Mouse (Mus musculus): ENCODE results near the gene Cryba2.

Gene Cryba2

DNA sequence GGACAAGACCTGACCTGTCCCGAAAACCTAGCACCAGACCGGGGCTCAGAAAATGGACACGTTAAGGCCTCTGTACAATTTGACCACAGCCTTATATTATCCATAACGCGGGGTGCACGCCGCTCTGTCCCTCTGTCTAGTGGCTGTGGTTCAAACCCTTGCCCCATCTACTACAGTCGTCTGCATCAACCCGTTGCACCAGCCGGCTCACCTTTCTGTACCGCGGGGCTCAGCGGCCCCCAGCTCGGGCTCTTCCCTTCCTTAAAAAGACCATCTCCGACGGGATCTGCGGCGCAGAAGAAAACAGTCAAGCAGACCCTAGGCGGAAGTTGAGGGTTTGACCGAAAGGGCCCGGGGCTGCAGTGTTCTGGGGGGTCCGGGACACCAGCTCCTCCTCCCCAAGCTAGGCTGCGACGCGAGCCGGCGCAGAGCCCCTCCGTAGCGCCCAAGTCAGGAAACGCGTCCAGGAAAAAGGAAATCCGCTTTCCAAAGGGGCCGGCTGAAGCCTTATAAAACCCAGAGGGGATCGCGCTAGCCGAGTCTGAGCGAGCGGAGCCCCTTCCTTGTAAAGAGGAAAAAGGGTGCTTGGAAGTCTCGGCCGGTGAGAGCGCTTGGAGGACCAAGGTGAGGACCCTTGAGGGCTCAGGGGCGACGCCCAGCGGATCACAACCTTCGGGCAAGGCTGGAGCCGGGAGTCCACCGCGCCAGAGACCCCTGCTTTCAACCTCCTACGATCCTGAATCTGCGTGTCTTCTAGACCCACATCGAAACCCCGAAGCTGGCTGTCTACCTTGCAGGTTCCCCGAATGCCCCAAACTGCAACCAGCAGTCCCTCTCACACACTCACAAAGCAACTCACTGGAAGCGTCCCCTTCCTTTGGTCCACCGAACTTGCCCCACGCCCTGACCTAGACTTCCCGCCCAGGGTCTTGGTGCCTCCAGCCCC is 8.5 kb downstream of the Cryba2 start:
- no peak for DNase-seq

- DNase-seq, result no peak
These were observed 9.5 kb downstream of the Cryba2 start for GRCm38 (mm10) chr1:74883441-74883840.

DNA sequence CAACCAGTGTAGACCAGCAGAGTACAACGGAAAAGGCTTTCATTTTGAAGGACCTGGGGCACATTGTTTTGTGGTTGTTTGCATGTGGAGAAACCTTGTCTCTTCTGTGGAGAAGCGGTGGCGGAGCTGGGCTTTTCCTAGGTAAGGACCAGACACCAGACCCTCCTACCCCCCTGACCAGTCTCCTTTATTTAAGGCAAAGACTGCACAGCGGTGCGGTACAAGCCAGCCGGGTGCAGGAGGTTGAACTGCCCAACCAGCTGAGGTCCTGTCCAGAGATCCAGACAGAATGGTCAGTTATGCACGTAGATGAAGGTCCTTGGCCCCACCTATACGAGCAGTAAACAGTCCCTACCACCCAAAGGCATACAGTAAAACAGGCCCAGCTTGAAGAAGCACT is 10.1 kb downstream of the Cryba2 start:
- no peak for DNase-seq

GRCm38 (mm10) chr1:74882055-74882734 is 10.7 kb downstream of the Cryba2 start:
- no peak for DNase-seq

GRCm38 (mm10) chr1:74880785-74881360 is 12.1 kb downstream of the Cryba2 start:
- DNase-seq, result peak; percentile 68 to 69

DNA sequence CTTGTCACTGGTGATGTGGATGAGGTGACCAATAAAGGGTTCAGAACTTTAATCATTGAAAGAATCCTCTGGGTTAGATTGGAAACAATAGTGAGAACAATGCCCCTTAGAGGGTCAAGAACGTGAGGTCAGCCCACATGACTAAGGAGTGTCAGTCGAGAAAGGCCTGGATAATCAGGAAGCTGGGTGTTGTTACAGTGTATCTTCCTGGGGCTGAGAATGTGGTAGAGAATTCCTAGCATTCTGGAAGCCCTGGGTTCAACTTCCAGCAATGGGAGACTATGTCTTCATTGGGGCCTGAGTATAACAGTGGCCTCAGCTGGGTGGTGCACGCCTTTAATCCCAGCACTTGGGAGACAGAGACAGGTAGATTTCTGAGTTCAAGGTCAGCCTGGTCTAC is 15.7 kb downstream of the Cryba2 start:
- DNase-seq, result no peak

DNA sequence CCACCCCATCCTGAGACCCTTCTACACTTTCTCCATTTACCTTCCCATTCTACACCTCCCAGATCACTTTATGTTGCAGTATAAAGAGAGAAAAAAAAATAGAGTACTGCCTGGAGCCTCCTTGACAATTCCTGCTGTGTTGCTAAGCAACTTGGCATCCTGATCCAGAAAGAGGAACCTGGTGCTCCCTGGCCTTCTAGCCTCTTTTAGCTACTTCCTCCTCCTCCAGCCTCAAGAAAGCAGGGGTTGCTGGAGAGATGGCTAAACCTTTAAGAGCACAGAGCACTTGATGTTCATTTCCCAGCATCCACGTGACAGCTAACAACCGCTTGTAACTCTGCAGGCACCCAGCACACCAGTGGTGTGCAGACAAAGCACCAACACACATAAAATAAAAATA is 20.7 kb downstream of the Cryba2 start:
- no peak for DNase-seq

DNA sequence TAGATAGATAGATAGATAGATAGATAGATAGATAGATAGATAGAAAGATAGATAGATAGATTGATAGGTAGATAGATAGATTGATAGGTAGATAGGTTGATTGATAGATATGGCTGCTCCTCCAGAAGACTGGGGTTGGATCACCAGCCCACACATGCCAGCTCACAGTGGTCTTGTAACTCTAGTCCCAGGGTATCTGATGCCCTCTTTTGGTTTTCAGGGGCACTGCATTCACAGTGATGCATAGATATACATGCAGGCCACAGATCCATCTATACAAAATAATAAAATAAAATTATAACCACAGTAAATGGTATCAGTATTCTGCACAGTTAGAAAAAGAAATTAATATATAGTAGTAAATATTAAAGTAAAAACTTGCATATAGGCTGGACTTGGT is 31.2 kb downstream of the Cryba2 start:
- no peak for DNase-seq

DNA sequence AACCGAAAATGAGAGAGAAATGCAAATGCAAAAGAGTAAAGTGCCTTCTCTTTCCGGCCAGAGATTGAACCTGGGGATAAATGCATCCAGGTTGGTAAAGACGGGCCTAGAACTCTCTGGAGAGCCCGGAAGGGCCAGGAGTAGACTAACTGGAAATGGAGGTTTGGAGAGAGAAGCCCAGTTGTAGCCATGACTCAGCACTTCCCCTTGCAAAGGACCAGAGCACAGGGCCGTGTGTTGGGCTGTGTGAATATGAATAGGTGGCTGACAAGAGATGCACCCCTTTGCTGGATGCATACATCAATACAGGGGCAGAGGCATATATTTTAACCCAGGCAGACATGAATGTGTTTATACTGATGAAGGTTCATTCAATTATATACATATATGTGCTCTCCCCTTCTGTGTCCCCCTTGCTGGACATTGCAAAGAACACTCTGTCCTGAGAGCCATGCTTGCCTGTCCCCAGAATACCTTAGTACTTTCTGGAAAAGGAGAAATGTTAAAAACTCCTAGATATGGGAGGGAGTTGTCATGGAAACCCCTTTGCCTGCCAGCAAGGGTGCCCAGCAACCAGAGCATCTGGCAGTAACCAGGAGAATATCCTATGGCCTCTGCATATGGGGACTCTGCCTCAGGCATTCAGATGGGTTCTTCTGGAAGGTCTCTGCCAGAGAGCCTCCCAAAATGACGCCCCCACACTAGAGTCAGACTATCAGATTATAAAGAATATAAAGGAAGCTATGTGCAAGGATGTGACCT is 33.5 kb downstream of the Cryba2 start:
- no peak for DNase-seq

DNA sequence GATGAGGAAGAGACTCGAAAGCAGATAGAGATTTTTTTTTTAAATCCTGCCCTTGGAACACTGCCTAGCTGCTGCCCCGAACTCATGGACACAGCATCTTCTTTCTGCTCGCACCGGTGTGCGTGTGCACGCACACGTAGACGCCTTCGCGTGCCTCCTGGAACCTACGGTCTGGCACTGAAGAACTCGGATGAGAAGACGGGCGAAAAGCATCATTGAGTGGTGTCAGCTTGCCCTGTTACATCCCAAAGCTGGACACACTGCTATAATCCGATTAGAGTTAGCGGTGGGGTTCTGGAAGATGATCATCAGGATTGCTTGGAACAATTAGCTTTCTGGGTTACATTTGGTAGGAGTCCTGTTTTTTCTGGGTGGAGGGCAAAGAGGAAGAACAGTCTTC is 34.1 kb downstream of the Cryba2 start:
- no peak for DNase-seq

DNA sequence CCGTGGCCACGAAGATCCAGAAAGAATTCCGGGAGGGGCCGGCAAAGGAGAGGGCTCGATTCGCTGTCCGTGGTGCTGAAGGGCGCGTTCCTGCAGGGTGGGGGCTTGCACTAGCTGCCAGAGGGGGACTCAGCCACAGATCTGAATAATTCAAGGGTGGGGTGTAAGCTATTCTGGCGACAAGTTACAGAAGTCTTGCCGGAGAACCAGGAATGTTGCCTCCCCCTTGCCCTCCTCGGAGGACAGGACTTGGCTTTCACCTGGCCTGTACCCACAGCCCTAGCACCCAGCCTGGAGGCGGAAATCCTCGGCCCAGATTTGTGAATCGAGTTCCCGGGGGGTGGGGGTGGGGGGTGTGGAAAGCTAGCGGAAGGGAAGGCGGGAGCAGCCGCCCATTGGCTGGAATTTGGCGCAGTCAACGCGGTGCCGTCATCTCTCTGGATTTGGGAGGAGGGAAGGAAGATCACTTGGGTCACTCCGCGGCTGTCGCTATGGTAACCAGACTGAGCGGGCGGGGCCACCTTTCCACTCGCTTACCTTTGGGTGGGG is 34.7 kb downstream of the Cryba2 start:
- peak; percentile 46 to 51 for DNase-seq

- no peak for DNase-seq
These were observed 35.3 kb downstream of the Cryba2 start for GRCm38 (mm10) chr1:74857677-74858076.

DNA sequence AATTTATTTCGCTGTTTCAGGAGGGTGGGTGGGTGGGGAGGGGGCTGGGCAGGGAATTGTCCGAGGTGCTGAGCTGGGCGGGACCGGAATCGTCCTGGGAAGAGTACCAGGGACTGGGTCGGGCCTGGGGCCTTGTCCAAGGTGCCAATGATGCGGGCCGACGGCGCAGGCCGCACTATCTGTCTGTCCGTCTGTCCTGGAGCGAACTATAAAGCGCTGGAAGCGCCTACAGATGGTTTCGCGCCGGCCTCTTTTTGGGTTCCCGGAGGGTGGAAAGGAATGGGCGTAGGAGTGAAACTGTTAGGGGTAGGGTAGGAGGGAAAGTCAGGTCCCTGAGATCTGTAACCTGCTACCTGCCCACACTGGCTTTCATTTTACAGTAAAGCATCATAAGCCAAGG is 35.7 kb downstream of the Cryba2 start:
- no peak for DNase-seq

DNA sequence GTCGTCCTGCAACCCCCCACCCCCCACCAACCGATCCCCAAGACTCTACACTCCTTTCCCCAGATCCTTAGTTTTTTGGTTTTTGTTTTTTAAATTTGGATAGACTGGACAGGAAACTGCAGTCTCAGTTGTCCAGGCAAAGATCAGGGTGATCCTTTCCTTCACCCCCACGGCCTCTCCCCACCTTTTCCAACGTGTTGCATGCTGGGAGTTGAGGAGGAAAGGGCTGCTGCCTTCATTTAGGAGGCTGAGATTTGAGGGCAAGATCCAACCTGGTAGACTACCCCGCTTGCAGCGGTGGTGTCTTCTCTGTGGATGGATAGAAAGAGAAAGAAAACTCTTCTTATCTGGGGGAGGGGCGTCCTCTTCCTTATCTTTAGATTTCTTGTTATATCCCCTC is 36.2 kb downstream of the Cryba2 start:
- no peak for DNase-seq

- DNase-seq, result no peak
These were observed 36.6 kb downstream of the Cryba2 start for GRCm38 (mm10) chr1:74856439-74856720.

DNA sequence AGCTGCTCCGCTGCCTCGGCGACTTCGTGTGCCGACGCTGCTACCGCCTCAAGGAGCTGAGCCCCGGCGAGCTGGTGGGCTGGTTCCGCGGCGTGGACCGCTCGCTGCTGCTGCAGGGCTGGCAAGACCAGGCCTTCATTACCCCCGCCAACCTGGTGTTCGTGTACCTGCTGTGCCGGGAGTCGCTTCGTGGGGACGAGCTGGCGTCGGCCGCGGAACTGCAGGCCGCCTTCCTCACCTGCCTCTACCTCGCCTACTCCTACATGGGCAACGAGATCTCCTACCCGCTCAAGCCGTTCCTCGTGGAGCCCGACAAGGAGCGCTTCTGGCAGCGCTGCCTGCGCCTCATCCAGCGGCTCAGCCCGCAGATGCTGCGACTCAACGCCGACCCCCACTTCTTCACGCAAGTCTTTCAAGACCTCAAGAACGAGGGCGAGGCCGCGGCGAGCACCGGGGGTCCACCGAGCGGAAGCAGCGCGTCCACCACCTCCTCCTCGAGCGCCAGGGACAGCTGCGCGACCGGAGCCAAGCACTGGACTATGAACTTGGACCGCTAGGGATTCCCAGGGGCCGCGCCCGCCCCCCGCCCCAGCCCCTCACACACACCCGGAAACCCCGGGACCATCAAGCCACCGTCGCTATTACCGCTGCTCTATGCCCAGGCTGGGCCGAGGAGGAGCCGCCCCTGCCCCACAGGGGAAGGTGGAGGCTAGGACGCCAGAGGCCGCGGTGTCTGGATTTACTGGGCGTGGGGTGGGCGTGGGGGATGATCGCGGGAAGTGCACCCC is 37.1 kb downstream of the Cryba2 start:
- DNase-seq, result peak; percentile 20 to 34

DNA sequence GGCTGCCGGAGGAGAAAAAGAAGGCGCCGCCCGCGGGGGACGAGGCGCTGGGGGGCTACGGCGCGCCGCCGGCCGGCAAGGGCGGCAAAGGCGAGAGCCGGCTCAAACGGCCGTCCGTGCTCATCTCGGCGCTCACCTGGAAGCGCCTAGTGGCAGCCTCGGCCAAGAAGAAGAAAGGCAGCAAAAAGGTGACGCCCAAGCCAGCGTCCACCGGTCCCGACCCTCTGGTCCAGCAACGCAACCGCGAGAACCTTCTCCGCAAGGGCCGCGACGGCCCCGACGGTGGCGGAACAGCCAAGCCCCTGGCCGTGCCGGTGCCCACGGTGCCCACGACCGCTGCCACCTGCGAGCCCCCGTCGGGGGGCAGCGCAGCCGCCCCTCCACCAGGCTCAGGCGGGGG is 37.8 kb downstream of the Cryba2 start:
- no peak for DNase-seq

GRCm38 (mm10) chr1:74854306-74855056 is 38.5 kb downstream of the Cryba2 start, which contains the start of gene Cdk5r2:
TSS of gene Cdk5r2 (plus strand) at chr1:74854934.
- peak; percentile 72 to 76 for DNase-seq

- DNase-seq, result no peak
These were observed 41.8 kb downstream of the Cryba2 start for GRCm38 (mm10) chr1:74851001-74851775.

- DNase-seq, result no peak
These were observed 42.7 kb downstream of the Cryba2 start for GRCm38 (mm10) chr1:74850251-74850650.

Data from B cell, adult 2 months (primary cell).